8 mouse cellular contexts compared by ENCODE assay signal in genomic region chr5:115507267-115507980, GRCm38 (mm10). TPM values are rescaled to one million over a fixed set of nuclear protein-coding genes. Genes with fewer than 3 reads are reported as not detected.
A peak's percentile ranks its signal among the peaks of the same experiment; 100 is the strongest.
DNase-seq lines count a peak whose midpoint lies in the region; ATAC-seq and TF ChIP-seq lines count a peak whose summit lies in the region.

No protein-coding gene starts in this region.

- H3K9me3 ChIP-seq in ES-Bruce4 (replicated peaks; ENCODE audit: control insufficient read depth, insufficient read depth, low read length, poor library complexity, severe bottlenecking), result no peaks in the 10 kb centered on the region
- H3K9me3 ChIP-seq in forebrain, embryonic 15.5 days, result no peaks in the 10 kb centered on the region
- no peaks in the 10 kb centered on the region for H3K9me3 ChIP-seq in liver, embryonic 14.5 days (ENCODE audit: control insufficient read depth, low read length)

- intact Hi-C loops in gastrocnemius, postnatal 14 days (cut with DNase I; ENCODE audit: low total_unique reads), result no loop called here

- no peak for TF ChIP-seq POLR2A in ES-Bruce4 (IDR thresholded peaks at IDR 0.05; ENCODE audit: insufficient read depth, low read length)

- peak; percentile 7 for DNase-seq in gastrocnemius, postnatal 14 days
- no peak for DNase-seq in gastrocnemius, postnatal 4 days (ENCODE audit: low spot score in 2 of 2)
- no peak for DNase-seq in liver, embryonic 14.5 days (ENCODE audit: low read depth in 3 of 3, low spot score in 3 of 3)
- no peak for DNase-seq in frontal cortex, postnatal 25 days (ENCODE audit: low spot score in 2 of 2)
- no peak for DNase-seq in right cerebral cortex, postnatal 4 days
- no peak for DNase-seq in layer of hippocampus, postnatal 25 days (ENCODE audit: extremely low spot score in 1 of 2, low spot score in 1 of 2)

- H3K4me3 ChIP-seq in ES-Bruce4 (ENCODE audit: low read depth, low read length), result peak overlapping the region; percentile 94
- H3K4me3 ChIP-seq in forebrain, embryonic 15.5 days, result peak overlapping the region; percentile 95
- H3K4me3 ChIP-seq in liver, embryonic 14.5 days (ENCODE audit: insufficient read depth in 1 of 2, low read depth in 2 of 2, low read length in 2 of 2), result peak overlapping the region; percentile 67 to 91

- no peak for TF ChIP-seq EP300 in ES-Bruce4 (IDR thresholded peaks at IDR 0.05; ENCODE audit: insufficient read depth, low read depth, low read length)
- TF ChIP-seq EP300 in liver, embryonic 14.5 days (IDR thresholded peaks at IDR 0.05; ENCODE audit: low read depth), result no peak

- peak overlapping the region; percentile 93 for H3K9ac ChIP-seq in ES-Bruce4 (ENCODE audit: low read depth, poor library complexity, severe bottlenecking)
- peak overlapping the region; percentile 89 for H3K9ac ChIP-seq in forebrain, embryonic 15.5 days (replicated peaks)
- H3K9ac ChIP-seq in liver, embryonic 14.5 days (replicated peaks), result peak overlapping the region; percentile 75

- H3K27ac ChIP-seq in ES-Bruce4 (ENCODE audit: insufficient read depth, low read length), result no peak overlapping the region
- H3K27ac ChIP-seq in forebrain, embryonic 15.5 days (replicated peaks), result no peak overlapping the region
- H3K27ac ChIP-seq in liver, embryonic 14.5 days, result no peak overlapping the region

- 18% methylated on average over 12 of the region's 12 CpGs for WGBS in forebrain, embryonic 15.5 days
- WGBS in liver, embryonic 14.5 days (ENCODE audit: insufficient replicate concordance), result 11% methylated on average over 12 of the region's 12 CpGs

- H3K4me2 ChIP-seq in forebrain, embryonic 15.5 days (replicated peaks), result peak overlapping the region; percentile 83
- peak overlapping the region; percentile 79 for H3K4me2 ChIP-seq in liver, embryonic 14.5 days (ENCODE audit: low read depth)

- no peak for TF ChIP-seq CTCF in ES-Bruce4 (IDR thresholded peaks at IDR 0.05; ENCODE audit: low read depth, low read length)
- TF ChIP-seq CTCF in liver, embryonic 14.5 days (IDR thresholded peaks at IDR 0.05; ENCODE audit: low read depth), result no peak

- H3K4me1 ChIP-seq in ES-Bruce4 (ENCODE audit: control insufficient read depth, insufficient read depth, low read length), result peaks cover 3% of the 10 kb centered on the region
- H3K4me1 ChIP-seq in forebrain, embryonic 15.5 days, result peaks cover 35% of the 10 kb centered on the region
- H3K4me1 ChIP-seq in liver, embryonic 14.5 days (replicated peaks; ENCODE audit: control insufficient read depth in 2 of 2, insufficient read depth in 2 of 2, low read length in 1 of 2), result peaks cover 0 to 8% of the 10 kb centered on the region in 2 experiments; a peak in 3 of 4 replicates

- 0 out of 2 replicates have a peak, but pooled peaks have one; percentile 5 for ATAC-seq in forebrain, embryonic 15.5 days (replicated peaks)
- ATAC-seq in liver, embryonic 14.5 days (ENCODE audit: insufficient read depth), result no peak

- H3K27me3 ChIP-seq in ES-Bruce4 (ENCODE audit: control insufficient read depth, insufficient read depth, low read length, poor library complexity, severe bottlenecking), result no peaks in the 10 kb centered on the region
- H3K27me3 ChIP-seq in forebrain, embryonic 15.5 days, result no peaks in the 10 kb centered on the region
- no peaks in the 10 kb centered on the region for H3K27me3 ChIP-seq in liver, embryonic 14.5 days (ENCODE audit: control insufficient read depth, insufficient read depth, low read length)

- no peaks in the 10 kb centered on the region for H3K36me3 ChIP-seq in ES-Bruce4 (ENCODE audit: control insufficient read depth, insufficient read depth, low read length, poor library complexity, severe bottlenecking)
- H3K36me3 ChIP-seq in forebrain, embryonic 15.5 days, result no peaks in the 10 kb centered on the region
- no peaks in the 10 kb centered on the region for H3K36me3 ChIP-seq in liver, embryonic 14.5 days (replicated peaks; ENCODE audit: control insufficient read depth, insufficient read depth, low read depth)

RNA-seq across cellular contexts. Expression of gene Pxn, which starts 0.9 kb away (rescaled TPM):
- 10 to 100 TPM; 80.6 to 83.4 TPM for total RNA-seq in gastrocnemius, postnatal 14 days (2021)
- 100 to 1,000 TPM; 170 to 175 TPM for total RNA-seq in gastrocnemius, postnatal 4 days (2021)
- polyA plus RNA-seq in ES-Bruce4 (2011; ENCODE audit: insufficient read depth, insufficient read length, low read depth, missing spikeins), result 35.1 and 38.1 TPM in 2 replicates
- polyA plus RNA-seq in forebrain, embryonic 15.5 days (2015; fragmentation: Nextera tagmentation; extraction: Ambion mirVana), result 19.1 and 19.7 TPM in 2 replicates
- 12.9 and 13.7 TPM in 2 replicates for polyA plus RNA-seq in liver, embryonic 14.5 days (2012; rRNA removed)
- 4.8 and 5.6 TPM in 2 replicates for polyA plus RNA-seq in liver, embryonic 14.5 days (2014; fragmentation: Nextera tagmentation; extraction: Ambion mirVana)
- 10 to 100 TPM; 30.9 to 41.9 TPM for total RNA-seq in layer of hippocampus, postnatal 25 days (2021)

RNA-seq across cellular contexts. Expression of gene Sirt4, which starts 22.9 kb away (rescaled TPM):
- total RNA-seq in gastrocnemius, postnatal 14 days (2021), result 10 to 100 TPM; 10.3 to 16.6 TPM
- total RNA-seq in gastrocnemius, postnatal 4 days (2021), result 10 to 100 TPM; 13.4 to 16.8 TPM
- polyA plus RNA-seq in ES-Bruce4 (2011; ENCODE audit: insufficient read depth, insufficient read length, low read depth, missing spikeins), result 22.2 and 28.3 TPM in 2 replicates
- 34.0 and 34.2 TPM in 2 replicates for polyA plus RNA-seq in forebrain, embryonic 15.5 days (2015; fragmentation: Nextera tagmentation; extraction: Ambion mirVana)
- polyA plus RNA-seq in liver, embryonic 14.5 days (2012; rRNA removed), result 8.4 and 9.4 TPM in 2 replicates
- polyA plus RNA-seq in liver, embryonic 14.5 days (2014; fragmentation: Nextera tagmentation; extraction: Ambion mirVana), result 2.8 and 3.9 TPM in 2 replicates
- 10 to 100 TPM; 27.6 to 39.7 TPM for total RNA-seq in layer of hippocampus, postnatal 25 days (2021)

RNA-seq across cellular contexts. Expression of gene Pla2g1b, which starts 41.4 kb away (rescaled TPM):
- total RNA-seq in gastrocnemius, postnatal 14 days (2021), result not detected
- not detected for total RNA-seq in gastrocnemius, postnatal 4 days (2021)
- polyA plus RNA-seq in ES-Bruce4 (2011; ENCODE audit: insufficient read depth, insufficient read length, low read depth, missing spikeins), result 55.4 and 63.2 TPM in 2 replicates
- polyA plus RNA-seq in forebrain, embryonic 15.5 days (2015; fragmentation: Nextera tagmentation; extraction: Ambion mirVana), result not detected in 2 replicates
- not detected in 2 replicates for polyA plus RNA-seq in liver, embryonic 14.5 days (2012; rRNA removed)
- not detected in 2 replicates for polyA plus RNA-seq in liver, embryonic 14.5 days (2014; fragmentation: Nextera tagmentation; extraction: Ambion mirVana)
- not detected for total RNA-seq in layer of hippocampus, postnatal 25 days (2021)

RNA-seq across cellular contexts. Expression of gene Rplp0, which starts 51.8 kb away (rescaled TPM):
- 100 to 1,000 TPM; 780 to 872 TPM for total RNA-seq in gastrocnemius, postnatal 14 days (2021)
- 1,000 to 10,000 TPM; 1,089 to 1,227 TPM for total RNA-seq in gastrocnemius, postnatal 4 days (2021)
- 3,041 and 3,060 TPM in 2 replicates for polyA plus RNA-seq in ES-Bruce4 (2011; ENCODE audit: insufficient read depth, insufficient read length, low read depth, missing spikeins)
- 1,000 and 1,018 TPM in 2 replicates for polyA plus RNA-seq in forebrain, embryonic 15.5 days (2015; fragmentation: Nextera tagmentation; extraction: Ambion mirVana)
- polyA plus RNA-seq in liver, embryonic 14.5 days (2012; rRNA removed), result 1,933 and 2,132 TPM in 2 replicates
- polyA plus RNA-seq in liver, embryonic 14.5 days (2014; fragmentation: Nextera tagmentation; extraction: Ambion mirVana), result 1,503 and 1,567 TPM in 2 replicates
- total RNA-seq in layer of hippocampus, postnatal 25 days (2021), result 100 to 1,000 TPM; 251 to 264 TPM

RNA-seq across cellular contexts. Expression of gene Gcn1l1, which starts 57.6 kb away (rescaled TPM):
- 10 to 100 TPM; 28.7 to 31.3 TPM for total RNA-seq in gastrocnemius, postnatal 14 days (2021)
- total RNA-seq in gastrocnemius, postnatal 4 days (2021), result 10 to 100 TPM; 48.8 to 50.7 TPM
- 62.0 and 63.3 TPM in 2 replicates for polyA plus RNA-seq in ES-Bruce4 (2011; ENCODE audit: insufficient read depth, insufficient read length, low read depth, missing spikeins)
- polyA plus RNA-seq in forebrain, embryonic 15.5 days (2015; fragmentation: Nextera tagmentation; extraction: Ambion mirVana), result 43.8 and 46.1 TPM in 2 replicates
- 11.4 and 11.8 TPM in 2 replicates for polyA plus RNA-seq in liver, embryonic 14.5 days (2012; rRNA removed)
- 14.4 and 14.8 TPM in 2 replicates for polyA plus RNA-seq in liver, embryonic 14.5 days (2014; fragmentation: Nextera tagmentation; extraction: Ambion mirVana)
- total RNA-seq in layer of hippocampus, postnatal 25 days (2021), result 10 to 100 TPM; 65.8 to 79.7 TPM
